Mouse (Mus musculus) heart, postnatal 0 days (tissue): ENCODE data around the gene Magel2.

Experiments
- CTCF ChIP-seq: IDR thresholded peaks from 2 replicates; pipeline ENCODE4 v1.5.1; 2016; ENCODE audit warnings: antibody characterized with exemption, control low read depth, low read depth
- EP300 ChIP-seq: IDR thresholded peaks from 2 replicates; pipeline ENCODE4 v1.6.1; 2016; ENCODE audit warnings: antibody characterized with exemption, low read depth

- TF ChIP-seq EP300, result no peak
- TF ChIP-seq CTCF, result no peak
Observed at GRCm38 (mm10) chr7:62419493-62420360, 42.9 kb downstream of the Magel2 start, which contains the start of gene Mkrn3.
